Mouse (Mus musculus): ENCODE data around the gene Zfp263. TPM values are rescaled to one million over a fixed set of nuclear protein-coding genes. Genes with fewer than 3 reads are reported as not detected.

Zfp263 gene
- polyA plus RNA-seq, 1 experiment from 2014 or later: 29.6 TPM

GRCm38 (mm10) chr16:3745656-3746055, 1.8 kb downstream of the Zfp263 start:
- no peak overlapping the region for H3K27ac ChIP-seq
- H3K36me3 ChIP-seq (ENCODE audit: insufficient read depth, low read length): peaks cover 40% of the 10 kb centered on the region
- H3K4me1 ChIP-seq (replicated peaks; ENCODE audit: insufficient read depth, low read length): peaks cover 11% of the 10 kb centered on the region
- no peak overlapping the region for H3K4me3 ChIP-seq (replicated peaks; ENCODE audit: low read depth, low read length)
- no peak for TF ChIP-seq CTCF (IDR thresholded peaks at IDR 0.05; ENCODE audit: low read depth)
- ATAC-seq (replicated peaks; ENCODE audit: low FRiP score, low read depth): no peak
- H3K4me2 ChIP-seq (ENCODE audit: low read length): peak overlapping the region; percentile 95
- 0 out of 2 replicates have a peak overlapping the region, but pooled peaks have one; percentile 23 for H3K9ac ChIP-seq (ENCODE audit: low read depth, low read length)
- no peak for DNase-seq (ENCODE audit: low spot score)
- peaks cover 15% of the 10 kb centered on the region for H3K9me3 ChIP-seq (replicated peaks; ENCODE audit: low read length)
- no peaks in the 10 kb centered on the region for H3K27me3 ChIP-seq (ENCODE audit: insufficient read depth, low read length)
- 89% methylated on average over 4 of the region's 4 CpGs for WGBS

DNA sequence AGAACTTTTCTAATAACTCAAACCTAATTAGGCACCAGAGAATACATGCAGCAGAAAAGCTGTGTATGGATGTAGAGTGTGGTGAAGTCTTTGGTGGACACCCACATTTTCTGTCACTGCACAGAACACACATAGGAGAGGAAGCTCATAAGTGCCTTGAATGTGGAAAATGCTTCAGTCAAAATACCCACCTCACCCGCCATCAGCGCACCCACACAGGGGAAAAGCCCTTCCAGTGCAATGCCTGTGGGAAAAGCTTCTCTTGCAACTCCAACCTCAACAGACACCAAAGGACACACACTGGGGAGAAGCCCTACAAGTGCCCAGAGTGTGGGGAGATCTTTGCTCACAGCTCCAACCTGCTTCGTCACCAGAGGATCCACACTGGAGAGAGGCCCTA, 5.1 kb downstream of the Zfp263 start:
- Histone ChIP-seq H3K36me3 (ENCODE audit: insufficient read depth, low read length) (peaks cover 55% of the 10 kb centered on the region), H3K27ac (no peak overlapping the region), H3K4me1 (replicated peaks; ENCODE audit: insufficient read depth, low read length) (peaks cover 11% of the 10 kb centered on the region), H3K4me3 (replicated peaks; ENCODE audit: low read depth, low read length) (no peak overlapping the region), H3K4me2 (ENCODE audit: low read length) (no peak overlapping the region), H3K9me3 (replicated peaks; ENCODE audit: low read length) (peaks cover 15% of the 10 kb centered on the region), H3K27me3 (ENCODE audit: insufficient read depth, low read length) (no peaks in the 10 kb centered on the region), H3K9ac (ENCODE audit: low read depth, low read length) (no peak overlapping the region)
- DNase-seq (ENCODE audit: low spot score) (no peak), ATAC-seq (replicated peaks; ENCODE audit: low FRiP score, low read depth) (no peak)
- TF ChIP-seq CTCF (IDR thresholded peaks at IDR 0.05; ENCODE audit: low read depth): no peak
- 98% methylated on average over 3 of the region's 3 CpGs for WGBS

DNA sequence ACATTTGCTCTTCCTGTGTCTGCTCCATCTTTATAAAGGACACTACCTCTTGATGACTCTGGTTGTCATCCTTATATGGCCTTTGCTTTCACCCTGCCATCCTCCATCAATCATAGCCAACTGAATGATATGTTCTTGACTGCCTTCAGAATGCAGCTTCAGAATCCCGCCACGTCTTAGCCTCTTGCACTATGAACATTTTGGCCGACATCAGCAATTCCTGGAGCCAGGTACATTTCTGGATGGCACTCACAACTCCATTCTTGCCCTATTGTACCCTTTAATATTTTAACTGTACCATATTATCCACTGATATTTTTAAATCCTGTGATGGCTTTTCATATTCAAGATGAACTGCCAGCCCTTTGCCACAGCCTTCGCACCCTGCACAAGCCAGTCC, 27.7 kb downstream of the Zfp263 start:
- Histone ChIP-seq H3K9ac (ENCODE audit: low read depth, low read length) (no peak overlapping the region), H3K27me3 (ENCODE audit: insufficient read depth, low read length) (no peaks in the 10 kb centered on the region), H3K4me3 (replicated peaks; ENCODE audit: low read depth, low read length) (no peak overlapping the region), H3K4me1 (replicated peaks; ENCODE audit: insufficient read depth, low read length) (no peaks in the 10 kb centered on the region), H3K27ac (no peak overlapping the region), H3K36me3 (ENCODE audit: insufficient read depth, low read length) (no peaks in the 10 kb centered on the region), H3K9me3 (replicated peaks; ENCODE audit: low read length) (no peaks in the 10 kb centered on the region), H3K4me2 (ENCODE audit: low read length) (no peak overlapping the region)
- no peak for ATAC-seq (replicated peaks; ENCODE audit: low FRiP score, low read depth)
- DNase-seq (ENCODE audit: low spot score): no peak
- 96% methylated on average over 4 of the region's 4 CpGs for WGBS
- TF ChIP-seq CTCF (IDR thresholded peaks at IDR 0.05; ENCODE audit: low read depth): no peak

GRCm38 (mm10) chr16:3776365-3776764, 32.5 kb downstream of the Zfp263 start:
- no peak overlapping the region for H3K4me2 ChIP-seq (ENCODE audit: low read length)
- ATAC-seq (replicated peaks; ENCODE audit: low FRiP score, low read depth) (no peak), DNase-seq (ENCODE audit: low spot score) (no peak)
- no peak overlapping the region for H3K9ac ChIP-seq (ENCODE audit: low read depth, low read length)
- no peak overlapping the region for H3K4me3 ChIP-seq (replicated peaks; ENCODE audit: low read depth, low read length)
- no peak for TF ChIP-seq CTCF (IDR thresholded peaks at IDR 0.05; ENCODE audit: low read depth)
- H3K27ac ChIP-seq: no peak overlapping the region
- no peaks in the 10 kb centered on the region for H3K27me3 ChIP-seq (ENCODE audit: insufficient read depth, low read length)
- H3K36me3 ChIP-seq (ENCODE audit: insufficient read depth, low read length): no peaks in the 10 kb centered on the region
- no peaks in the 10 kb centered on the region for H3K9me3 ChIP-seq (replicated peaks; ENCODE audit: low read length)
- no peaks in the 10 kb centered on the region for H3K4me1 ChIP-seq (replicated peaks; ENCODE audit: insufficient read depth, low read length)
- 85% methylated on average over 3 of the region's 3 CpGs for WGBS

DNA sequence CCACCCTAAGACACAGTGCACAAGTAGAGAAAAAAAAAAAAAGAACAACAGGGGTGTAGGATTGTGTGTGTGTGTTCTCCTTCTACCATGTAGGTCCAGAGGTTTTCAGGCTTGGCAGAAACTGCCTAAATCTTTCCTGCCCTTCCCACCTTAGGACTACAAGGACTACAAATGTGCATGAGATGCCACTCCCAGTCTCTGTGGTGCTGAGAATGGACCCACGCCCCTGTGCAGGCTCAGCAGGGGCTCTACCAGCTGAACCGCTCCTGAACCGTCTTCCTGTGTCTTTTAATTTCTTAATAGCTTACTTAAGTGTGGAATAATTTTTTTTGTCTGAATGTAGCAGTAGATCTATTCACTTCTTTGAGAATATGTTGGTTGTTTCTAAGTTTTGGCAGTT, 34.1 kb downstream of the Zfp263 start:
- Histone ChIP-seq H3K9ac (ENCODE audit: low read depth, low read length) (no peak overlapping the region), H3K36me3 (ENCODE audit: insufficient read depth, low read length) (no peaks in the 10 kb centered on the region), H3K9me3 (replicated peaks; ENCODE audit: low read length) (no peaks in the 10 kb centered on the region), H3K27me3 (ENCODE audit: insufficient read depth, low read length) (no peaks in the 10 kb centered on the region), H3K27ac (no peak overlapping the region), H3K4me2 (ENCODE audit: low read length) (no peak overlapping the region), H3K4me1 (replicated peaks; ENCODE audit: insufficient read depth, low read length) (no peaks in the 10 kb centered on the region), H3K4me3 (replicated peaks; ENCODE audit: low read depth, low read length) (no peak overlapping the region)
- no peak for DNase-seq (ENCODE audit: low spot score)
- WGBS: 59% methylated on average over 3 of the region's 3 CpGs
- TF ChIP-seq CTCF (IDR thresholded peaks at IDR 0.05; ENCODE audit: low read depth): no peak
- no peak for ATAC-seq (replicated peaks; ENCODE audit: low FRiP score, low read depth)

DNA sequence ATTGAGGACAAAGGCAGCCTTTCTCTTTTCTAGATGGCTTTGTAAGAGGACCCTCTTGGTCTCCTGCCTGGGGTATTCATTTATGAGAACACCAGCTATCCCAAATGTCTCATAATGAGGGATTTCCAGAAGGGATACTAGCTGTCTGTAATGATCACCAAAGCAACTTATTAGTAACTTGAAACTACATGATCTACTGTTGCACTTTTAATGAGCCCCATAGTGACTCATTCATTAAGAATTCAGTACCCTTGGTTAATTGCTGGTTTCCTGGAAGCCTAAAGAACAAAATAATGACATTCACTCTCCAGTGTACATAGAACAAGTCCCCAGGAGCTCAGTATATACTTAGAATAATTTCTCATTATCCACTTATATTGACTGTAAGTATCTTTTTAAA, 37.3 kb downstream of the Zfp263 start:
- no peak overlapping the region for H3K4me3 ChIP-seq (replicated peaks; ENCODE audit: low read depth, low read length)
- TF ChIP-seq CTCF (IDR thresholded peaks at IDR 0.05; ENCODE audit: low read depth): no peak
- H3K27ac ChIP-seq: no peak overlapping the region
- H3K9me3 ChIP-seq (replicated peaks; ENCODE audit: low read length): no peaks in the 10 kb centered on the region
- H3K9ac ChIP-seq (ENCODE audit: low read depth, low read length): no peak overlapping the region
- H3K27me3 ChIP-seq (ENCODE audit: insufficient read depth, low read length): no peaks in the 10 kb centered on the region
- ATAC-seq (replicated peaks; ENCODE audit: low FRiP score, low read depth) (no peak), DNase-seq (ENCODE audit: low spot score) (no peak)
- no peak overlapping the region for H3K4me2 ChIP-seq (ENCODE audit: low read length)
- H3K36me3 ChIP-seq (ENCODE audit: insufficient read depth, low read length): no peaks in the 10 kb centered on the region
- no peaks in the 10 kb centered on the region for H3K4me1 ChIP-seq (replicated peaks; ENCODE audit: insufficient read depth, low read length)

DNA sequence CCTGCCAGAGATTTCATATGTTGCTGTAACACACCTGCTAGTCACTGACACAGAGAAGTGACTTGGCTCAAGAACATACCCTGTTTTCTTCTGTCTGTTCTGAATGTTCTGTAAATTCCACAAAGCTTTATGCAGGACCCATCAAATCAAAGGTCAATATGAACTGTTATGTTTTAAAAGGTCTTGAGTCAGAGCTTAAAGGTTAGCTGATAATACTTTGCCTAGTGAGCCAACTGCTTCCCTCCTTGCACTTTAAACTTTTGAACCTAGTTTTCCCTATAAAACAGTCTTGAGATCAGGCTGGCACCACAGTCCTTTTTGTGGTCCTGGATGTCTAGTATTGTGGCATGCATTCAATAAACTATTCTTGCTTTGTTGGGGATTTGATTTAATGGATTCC, 44.5 kb downstream of the Zfp263 start:
- TF ChIP-seq CTCF (IDR thresholded peaks at IDR 0.05; ENCODE audit: low read depth): no peak
- no peak for DNase-seq (ENCODE audit: low spot score)
- Histone ChIP-seq H3K4me2 (ENCODE audit: low read length) (no peak overlapping the region), H3K4me3 (replicated peaks; ENCODE audit: low read depth, low read length) (no peak overlapping the region), H3K4me1 (replicated peaks; ENCODE audit: insufficient read depth, low read length) (no peaks in the 10 kb centered on the region), H3K9ac (ENCODE audit: low read depth, low read length) (no peak overlapping the region), H3K27me3 (ENCODE audit: insufficient read depth, low read length) (no peaks in the 10 kb centered on the region), H3K27ac (no peak overlapping the region), H3K36me3 (ENCODE audit: insufficient read depth, low read length) (no peaks in the 10 kb centered on the region), H3K9me3 (replicated peaks; ENCODE audit: low read length) (no peaks in the 10 kb centered on the region)
- ATAC-seq (replicated peaks; ENCODE audit: low FRiP score, low read depth): no peak

Other genes starting within 250 kb of the Zfp263 start
- not detected in 2 replicates for gene Olfr161, start 153.1 kb upstream of the Zfp263 start, polyA plus RNA-seq (2015; fragmentation: Nextera tagmentation; extraction: Ambion mirVana)
- gene Mefv, start 26.0 kb upstream of the Zfp263 start, polyA plus RNA-seq (2015; fragmentation: Nextera tagmentation; extraction: Ambion mirVana): not detected in 2 replicates
- gene Olfr15, start 86.8 kb downstream of the Zfp263 start, polyA plus RNA-seq (2015; fragmentation: Nextera tagmentation; extraction: Ambion mirVana): not detected in 2 replicates
- gene Zfp174, start 103.2 kb downstream of the Zfp263 start, polyA plus RNA-seq (2015; fragmentation: Nextera tagmentation; extraction: Ambion mirVana): 0.92 and 1.2 TPM in 2 replicates
- 40.9 and 45.1 TPM in 2 replicates for gene Naa60, start 128.3 kb downstream of the Zfp263 start, polyA plus RNA-seq (2015; fragmentation: Nextera tagmentation; extraction: Ambion mirVana)
- gene Zfp597, start 140.5 kb downstream of the Zfp263 start, polyA plus RNA-seq (2015; fragmentation: Nextera tagmentation; extraction: Ambion mirVana): 3.3 and 4.2 TPM in 2 replicates
- gene Gm20695, start 140.6 kb downstream of the Zfp263 start, polyA plus RNA-seq (2015; fragmentation: Nextera tagmentation; extraction: Ambion mirVana): 2.6 and 2.9 TPM in 2 replicates
- gene 1700037C18Rik, start 164.6 kb downstream of the Zfp263 start, polyA plus RNA-seq (2015; fragmentation: Nextera tagmentation; extraction: Ambion mirVana): 11.0 and 11.4 TPM in 2 replicates
- gene Cluap1, start 164.7 kb downstream of the Zfp263 start, polyA plus RNA-seq (2015; fragmentation: Nextera tagmentation; extraction: Ambion mirVana): 32.8 and 33.3 TPM in 2 replicates
- gene Nlrc3, start 232.5 kb downstream of the Zfp263 start, polyA plus RNA-seq (2015; fragmentation: Nextera tagmentation; extraction: Ambion mirVana): 1.1 and 1.3 TPM in 2 replicates